Mouse (Mus musculus): ENCODE data around the gene Tmem130. TPM values are rescaled to one million over a fixed set of nuclear protein-coding genes. Genes with fewer than 3 reads are reported as not detected.

Tmem130 gene
- polyA plus RNA-seq, 1 experiment from 2014 or later: 2.7 TPM

GRCm38 (mm10) chr5:144695289-144696060 lies 66.1 kb downstream of the Tmem130 start:
- no peak overlapping the region for H3K4me2 ChIP-seq (replicated peaks; ENCODE audit: low read depth, low read length)
- no peaks in the 10 kb centered on the region for H3K27me3 ChIP-seq (ENCODE audit: control insufficient read depth, insufficient read depth, low read length)
- H3K36me3 ChIP-seq (ENCODE audit: control insufficient read depth, insufficient read depth, low read length): no peaks in the 10 kb centered on the region
- H3K9ac ChIP-seq (replicated peaks; ENCODE audit: low read depth, low read length): no peak overlapping the region
- ATAC-seq (ENCODE audit: insufficient number of reproducible peaks, insufficient read depth, low FRiP score, low read depth): 0 out of 2 replicates have a peak, but pooled peaks have one; percentile 33
- no peaks in the 10 kb centered on the region for H3K4me1 ChIP-seq (ENCODE audit: control insufficient read depth, insufficient read depth, low read length)
- 61% methylated on average over 8 of the region's 8 CpGs for WGBS
- H3K4me3 ChIP-seq (ENCODE audit: low read depth, low read length): no peak overlapping the region
- no peaks in the 10 kb centered on the region for H3K9me3 ChIP-seq (ENCODE audit: control insufficient read depth, low read depth, low read length)
- H3K27ac ChIP-seq (ENCODE audit: low read length): no peak overlapping the region

- no peak overlapping the region for H3K27ac ChIP-seq (ENCODE audit: low read length)
- no peaks in the 10 kb centered on the region for H3K27me3 ChIP-seq (ENCODE audit: control insufficient read depth, insufficient read depth, low read length)
- H3K9me3 ChIP-seq (ENCODE audit: control insufficient read depth, low read depth, low read length): no peaks in the 10 kb centered on the region
- no peak overlapping the region for H3K4me2 ChIP-seq (replicated peaks; ENCODE audit: low read depth, low read length)
- H3K9ac ChIP-seq (replicated peaks; ENCODE audit: low read depth, low read length): no peak overlapping the region
- no peak for ATAC-seq (ENCODE audit: insufficient number of reproducible peaks, insufficient read depth, low FRiP score, low read depth)
- 77% methylated on average over 4 of the region's 4 CpGs for WGBS
- no peaks in the 10 kb centered on the region for H3K36me3 ChIP-seq (ENCODE audit: control insufficient read depth, insufficient read depth, low read length)
- no peak overlapping the region for H3K4me3 ChIP-seq (ENCODE audit: low read depth, low read length)
- H3K4me1 ChIP-seq (ENCODE audit: control insufficient read depth, insufficient read depth, low read length): no peaks in the 10 kb centered on the region
These were observed 67.5 kb downstream of the Tmem130 start for GRCm38 (mm10) chr5:144694161-144694560.

- no peak overlapping the region for H3K4me3 ChIP-seq (ENCODE audit: low read depth, low read length)
- no peaks in the 10 kb centered on the region for H3K27me3 ChIP-seq (ENCODE audit: control insufficient read depth, insufficient read depth, low read length)
- no peaks in the 10 kb centered on the region for H3K9me3 ChIP-seq (ENCODE audit: control insufficient read depth, low read depth, low read length)
- no peak overlapping the region for H3K4me2 ChIP-seq (replicated peaks; ENCODE audit: low read depth, low read length)
- no peak overlapping the region for H3K9ac ChIP-seq (replicated peaks; ENCODE audit: low read depth, low read length)
- H3K27ac ChIP-seq (ENCODE audit: low read length): no peak overlapping the region
- no peak for ATAC-seq (ENCODE audit: insufficient number of reproducible peaks, insufficient read depth, low FRiP score, low read depth)
- H3K4me1 ChIP-seq (ENCODE audit: control insufficient read depth, insufficient read depth, low read length): no peaks in the 10 kb centered on the region
- no peaks in the 10 kb centered on the region for H3K36me3 ChIP-seq (ENCODE audit: control insufficient read depth, insufficient read depth, low read length)
- 69% methylated on average over 4 of the region's 4 CpGs for WGBS
These were observed 70.2 kb downstream of the Tmem130 start for GRCm38 (mm10) chr5:144691421-144691820.

- 66% methylated on average over 4 of the region's 4 CpGs for WGBS
- no peaks in the 10 kb centered on the region for H3K9me3 ChIP-seq (ENCODE audit: control insufficient read depth, low read depth, low read length)
- H3K36me3 ChIP-seq (ENCODE audit: control insufficient read depth, insufficient read depth, low read length): no peaks in the 10 kb centered on the region
- H3K27me3 ChIP-seq (ENCODE audit: control insufficient read depth, insufficient read depth, low read length): no peaks in the 10 kb centered on the region
- H3K4me1 ChIP-seq (ENCODE audit: control insufficient read depth, insufficient read depth, low read length): no peaks in the 10 kb centered on the region
- no peak for ATAC-seq (ENCODE audit: insufficient number of reproducible peaks, insufficient read depth, low FRiP score, low read depth)
- no peak overlapping the region for H3K4me3 ChIP-seq (ENCODE audit: low read depth, low read length)
- no peak overlapping the region for H3K27ac ChIP-seq (ENCODE audit: low read length)
- H3K9ac ChIP-seq (replicated peaks; ENCODE audit: low read depth, low read length): no peak overlapping the region
- H3K4me2 ChIP-seq (replicated peaks; ENCODE audit: low read depth, low read length): no peak overlapping the region
These were observed 73.2 kb downstream of the Tmem130 start for GRCm38 (mm10) chr5:144688371-144688770.

Other genes starting within 250 kb of the Tmem130 start
- 3.8 and 4.2 TPM in 2 replicates for gene Nptx2, start 215.9 kb downstream of the Tmem130 start, polyA plus RNA-seq (2014; fragmentation: Nextera tagmentation; extraction: Ambion mirVana)
- 95.0 and 101 TPM in 2 replicates for gene Trrap, start 5.9 kb upstream of the Tmem130 start, polyA plus RNA-seq (2014; fragmentation: Nextera tagmentation; extraction: Ambion mirVana)
- 15.6 and 21.7 TPM in 2 replicates for gene Smurf1, start 204.0 kb upstream of the Tmem130 start, polyA plus RNA-seq (2014; fragmentation: Nextera tagmentation; extraction: Ambion mirVana)

Measured in stomach, embryonic 14.5 days (tissue).